Mouse (Mus musculus) ES-E14 (cell line): ENCODE data around the gene Satb1.

Source experiments
- CHD2 ChIP-seq: IDR thresholded peaks from 2 replicates; pipeline ENCODE4 v1.6.1; 2014; ENCODE audit warnings: mild to moderate bottlenecking, low read depth, low read length, inconsistent platforms
- HCFC1 ChIP-seq: IDR thresholded peaks from 2 replicates; pipeline ENCODE4 v1.6.1; 2012; ENCODE audit warnings: low read length, inconsistent platforms, borderline replicate concordance; ENCODE audit not compliant: insufficient read depth
- MAFK ChIP-seq: IDR thresholded peaks from 2 replicates; pipeline ENCODE4 v1.6.1; 2014; ENCODE audit warnings: mild to moderate bottlenecking, low read depth, low read length, inconsistent platforms; ENCODE audit not compliant: insufficient read depth
- ZC3H11A ChIP-seq: IDR thresholded peaks from 2 replicates; pipeline ENCODE4 v1.6.1; 2012; ENCODE audit warnings: low read depth, mild to moderate bottlenecking, inconsistent platforms, low read length, borderline replicate concordance
- ZNF384 ChIP-seq: IDR thresholded peaks from 2 replicates; pipeline ENCODE4 v1.6.1; 2012; ENCODE audit warnings: low read depth, low read length, inconsistent platforms

- TF ChIP-seq HCFC1 (no peak), MAFK (no peak), CHD2 (no peak), ZNF384 (no peak), ZC3H11A (no peak)
Measured at GRCm38 (mm10) chr17:51762503-51762902, 70.6 kb downstream of the Satb1 start.
